21 mouse cellular contexts compared by ENCODE assay signal in genomic region chr6:114390129-114390528, GRCm38 (mm10).
"Had no signal": no experiment of that assay in that cellular context is flagged by ENCODE, and none has a peak within 500 bp of the region (broad histone marks: within the 10 kb centered on the region; RNA-seq: fewer than 3 reads in every experiment).

No protein-coding gene starts in this region.

- ATAC-seq: hindbrain, embryonic 16.5 days; hindbrain, postnatal 0 days; inflammation-experienced regulatory T-cells, adult 6 months; intestine, embryonic 15.5 days; intestine, embryonic 16.5 days; intestine, postnatal 0 days had no signal

- DNase-seq: heart, postnatal 10 days; heart, postnatal 14 days; heart, postnatal 36 days; heart, postnatal 4 days; kidney, adult 11 months; kidney, adult 18-20 months; kidney, adult 2 months; kidney, adult 8-10 months; kidney, adult 9 months; kidney, postnatal 10 days; kidney, postnatal 25 days; kidney, postnatal 36 days; kidney, postnatal 4 days; layer of hippocampus, adult 9-11 months; layer of hippocampus, postnatal 36 days had no signal
